Mouse (Mus musculus): ENCODE measurements at regions not wholly inside any gene's neighbourhood (a gene's known extent, or its start where the extent isn't known, plus 50 kb on each side); places are given as distances from the start of the nearest gene placed in this dataset.

DNA sequence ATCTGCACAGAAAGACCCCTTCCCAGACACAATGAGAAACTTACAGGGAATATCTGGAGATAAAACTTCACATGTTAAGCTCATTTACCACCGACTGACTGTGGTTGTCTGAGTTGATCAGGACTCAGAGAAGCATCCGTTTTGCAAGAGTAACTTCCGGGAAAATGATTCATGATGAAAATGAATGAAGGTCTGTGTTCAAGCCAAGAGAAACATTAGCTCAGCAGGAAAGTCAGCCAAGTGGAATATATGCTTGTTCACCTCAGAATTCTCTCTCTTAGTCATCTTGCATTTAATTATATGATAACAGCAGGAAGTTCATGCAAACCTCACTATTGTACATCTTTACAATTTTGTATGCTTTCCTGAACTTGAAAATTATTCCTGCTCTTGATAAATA is 279.1 kb upstream of the Kif2b start:
- TF ChIP-seq CTCF (IDR thresholded peaks at IDR 0.05; ENCODE audit: borderline replicate concordance, extremely low read depth, insufficient read depth, insufficient read length) (no peak), POLR2A (IDR thresholded peaks at IDR 0.05; ENCODE audit: borderline replicate concordance, extremely low read depth, insufficient read depth, insufficient read length, poor library complexity, severe bottlenecking) (no peak)

All from brain, embryonic 14.5 days (tissue).